Mouse (Mus musculus) spleen, adult 2 months (tissue): ENCODE measurements around the gene Igsf11. TPM values are rescaled to one million over a fixed set of nuclear protein-coding genes. Genes with fewer than 3 reads are reported as not detected.

Experiments used
- DNase-seq, 2 experiments: peaks; one replicate each; pipeline versions ENCODE4 v3.0.0 to v3.0.0-alpha.2; 2012 to 2021; ENCODE audit warnings: low spot score in 2 of 2, low read depth in 1 of 2
- H3K27ac ChIP-seq: fragments of 200-500 bp; 2 replicates; pipeline ENCODE4 v1.5.1; 2012; ENCODE audit warnings: low read length, inconsistent platforms; ENCODE audit not compliant: insufficient read depth
- H3K27me3 ChIP-seq: fragments of 200-500 bp; 2 replicates; pipeline ENCODE4 v1.6.1; 2012; ENCODE audit warnings: mild to moderate bottlenecking, moderate library complexity, low read length, inconsistent platforms; ENCODE audit not compliant: control insufficient read depth, insufficient read depth
- H3K36me3 ChIP-seq: fragments of 200-500 bp; 2 replicates; pipeline ENCODE4 v1.6.1; 2012; ENCODE audit warnings: mild to moderate bottlenecking, low read length, inconsistent platforms; ENCODE audit not compliant: control insufficient read depth, insufficient read depth
- H3K4me1 ChIP-seq: fragments of 200-500 bp; 2 replicates; pipeline ENCODE4 v1.6.1; 2011; ENCODE audit warnings: inconsistent platforms; ENCODE audit not compliant: control insufficient read depth, insufficient read depth, insufficient read length
- H3K4me3 ChIP-seq: fragments of 200-500 bp; 2 replicates; pipeline ENCODE4 v1.5.1; 2011; ENCODE audit warnings: mild to moderate bottlenecking, inconsistent platforms; ENCODE audit not compliant: insufficient read depth, insufficient read length; ENCODE audit errors: extremely low read depth
- CTCF ChIP-seq: fragments of 200-500 bp; IDR thresholded peaks from 2 replicates; pipeline ENCODE4 v1.5.1; 2011; ENCODE audit warnings: mild to moderate bottlenecking, inconsistent platforms; ENCODE audit not compliant: insufficient read depth, insufficient read length, insufficient replicate concordance; ENCODE audit errors: extremely low read depth
- POLR2A ChIP-seq: fragments of 200-500 bp; IDR thresholded peaks from 2 replicates; pipeline ENCODE4 v1.6.1; 2011; ENCODE audit warnings: low read depth, low read length, inconsistent platforms
- WGBS: fragments of 180-500 bp; shearing (Covaris S2); methylation state at CpG from one replicate; pipeline ENCODE4 v1.1.7; 2018; 5-methylcytosine and 5-hydroxymethylcytosine counted together
- polyA plus RNA-seq: library from polyadenylated mRNA; depleted of rRNA; stranded (reverse); fragments of >200 nt; gene quantifications from 2 replicates; pipeline ENCODE4 v1.2.3, GENCODE M21; 2012

Gene Igsf11
- polyA plus RNA-seq, 1 experiment = 0.21 TPM

DNA sequence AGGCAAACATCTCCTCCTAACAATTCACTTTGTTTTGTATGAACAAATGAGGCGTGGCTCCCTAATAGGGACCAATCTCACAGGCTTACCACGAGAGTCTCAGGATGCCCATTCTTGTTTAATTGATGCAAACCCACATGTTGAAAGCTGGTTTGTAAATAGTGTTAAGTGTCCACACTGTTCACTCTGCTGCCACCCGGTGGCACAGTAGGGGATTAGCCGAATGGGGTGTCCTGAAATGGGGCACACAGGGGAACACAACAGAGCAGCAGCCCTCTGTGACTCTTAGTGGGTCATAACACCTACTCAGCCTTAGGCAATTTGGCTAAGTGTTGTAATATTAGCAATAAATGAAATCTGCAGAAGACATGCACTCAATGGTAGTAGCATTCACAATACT is 156.4 kb downstream of the Igsf11 start:
- H3K27me3 ChIP-seq = no peaks in the 10 kb centered on the region
- no peak overlapping the region for H3K4me3 ChIP-seq
- no peak for DNase-seq
- WGBS = 13% methylated on average over 4 of the region's 4 CpGs
- H3K27ac ChIP-seq = no peak overlapping the region
- TF ChIP-seq CTCF = no peak
- TF ChIP-seq POLR2A = no peak
- H3K36me3 ChIP-seq = no peaks in the 10 kb centered on the region
- H3K4me1 ChIP-seq = no peaks in the 10 kb centered on the region

DNA sequence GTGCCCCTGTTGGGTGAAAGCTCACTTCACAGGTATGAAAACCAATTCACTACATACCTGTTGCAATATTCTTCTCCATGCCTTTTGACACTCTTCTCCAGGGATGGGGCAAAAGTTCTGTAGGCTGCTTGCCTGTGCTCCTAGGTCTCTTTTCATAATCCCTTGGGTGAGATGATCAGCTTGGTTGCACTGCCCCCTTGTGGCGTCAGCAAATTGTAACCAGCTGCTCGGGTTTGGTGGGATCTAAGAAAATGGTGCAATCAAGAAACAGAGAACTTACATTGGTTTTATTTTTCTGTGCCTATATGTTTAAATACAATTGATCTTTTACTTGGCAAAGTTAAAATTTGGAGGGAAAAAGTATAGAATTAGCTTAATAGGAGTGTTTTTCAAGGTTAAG is 160.5 kb downstream of the Igsf11 start:
- under 1% methylated on average over 2 of the region's 2 CpGs for WGBS
- H3K27ac ChIP-seq = no peak overlapping the region
- no peak overlapping the region for H3K4me3 ChIP-seq
- H3K27me3 ChIP-seq = no peaks in the 10 kb centered on the region
- H3K36me3 ChIP-seq = no peaks in the 10 kb centered on the region
- no peak for TF ChIP-seq POLR2A
- no peak for TF ChIP-seq CTCF
- DNase-seq = no peak
- no peaks in the 10 kb centered on the region for H3K4me1 ChIP-seq

DNA sequence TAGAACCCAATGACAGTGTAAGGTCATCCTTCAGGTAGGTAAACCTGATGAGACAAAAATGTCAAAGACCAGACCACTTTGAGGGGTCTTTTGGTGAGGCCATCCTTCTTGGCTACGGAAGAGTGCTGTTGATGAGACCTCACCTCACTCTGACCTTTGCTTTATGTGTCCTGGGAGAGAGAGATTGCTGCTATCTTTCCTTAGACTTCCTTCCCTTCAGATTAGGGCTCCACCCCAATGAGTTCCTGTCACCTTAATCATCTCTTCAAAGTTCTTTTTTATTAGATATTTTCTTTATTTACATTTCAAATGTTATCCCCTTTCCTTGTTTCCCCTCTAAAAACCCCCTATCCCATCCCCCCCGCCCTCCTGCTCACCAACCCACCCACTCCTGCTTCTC is 161.3 kb downstream of the Igsf11 start:
- 69% methylated on average over 2 of the region's 2 CpGs for WGBS

DNA sequence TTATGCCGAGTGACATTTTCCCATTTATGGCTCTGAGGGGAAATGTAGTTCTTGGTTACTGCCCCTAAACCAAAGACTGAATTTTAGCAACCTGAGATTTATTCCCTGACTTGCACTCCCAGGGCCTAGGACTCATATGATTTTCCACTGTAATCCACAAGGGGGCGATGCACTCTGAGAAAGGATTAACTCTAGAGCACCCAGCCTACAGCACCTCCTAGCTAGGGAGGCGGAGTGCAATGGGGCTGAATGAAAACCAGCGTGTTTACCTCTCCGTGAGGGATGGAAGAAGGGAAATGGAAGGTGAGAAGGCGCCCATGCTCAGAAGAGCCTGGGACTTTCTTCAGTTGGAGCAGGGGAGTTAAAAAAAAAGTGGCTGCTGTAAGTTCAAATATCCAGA is 163.6 kb downstream of the Igsf11 start:
- 26% methylated on average over 6 of the region's 6 CpGs for WGBS
- TF ChIP-seq POLR2A (no peak), CTCF (no peak)
- no peak overlapping the region for H3K4me3 ChIP-seq
- H3K27me3 ChIP-seq = no peaks in the 10 kb centered on the region
- H3K4me1 ChIP-seq = no peaks in the 10 kb centered on the region
- no peak overlapping the region for H3K27ac ChIP-seq
- DNase-seq = no peak
- H3K36me3 ChIP-seq = no peaks in the 10 kb centered on the region

More for the DNA sequence above, 161.3 kb downstream of the Igsf11 start:
- H3K4me1 ChIP-seq = no peaks in the 10 kb centered on the region
- no peak overlapping the region for H3K27ac ChIP-seq
- no peak overlapping the region for H3K4me3 ChIP-seq
- no peaks in the 10 kb centered on the region for H3K36me3 ChIP-seq
- DNase-seq = no peak
- no peaks in the 10 kb centered on the region for H3K27me3 ChIP-seq
- TF ChIP-seq CTCF = no peak
- no peak for TF ChIP-seq POLR2A

DNA sequence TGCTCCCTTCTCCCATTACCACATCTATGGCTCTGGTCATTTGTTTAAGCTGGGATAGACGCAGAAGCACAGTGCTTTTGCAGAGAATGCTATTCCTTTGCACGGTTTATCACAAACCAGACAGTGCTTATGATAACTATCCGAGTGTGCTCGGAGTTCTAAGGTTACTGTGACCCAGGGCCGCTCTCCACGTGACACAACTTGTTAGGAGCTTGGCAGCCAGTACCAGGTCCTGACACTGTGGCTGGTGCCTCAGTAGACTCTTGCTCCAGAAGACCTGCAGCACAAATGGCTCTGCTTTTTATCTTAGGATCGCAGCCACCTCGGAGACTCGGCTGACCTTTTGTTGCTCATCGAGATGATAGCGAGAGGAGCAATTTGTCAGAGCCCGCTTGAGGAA is 164.5 kb downstream of the Igsf11 start:
- Histone ChIP-seq H3K4me3 (no peak overlapping the region), H3K36me3 (no peaks in the 10 kb centered on the region), H3K27me3 (no peaks in the 10 kb centered on the region), H3K4me1 (no peaks in the 10 kb centered on the region), H3K27ac (no peak overlapping the region)
- TF ChIP-seq CTCF (no peak), POLR2A (no peak)
- DNase-seq = no peak
- WGBS = 66% methylated on average over 12 of the region's 12 CpGs

DNA sequence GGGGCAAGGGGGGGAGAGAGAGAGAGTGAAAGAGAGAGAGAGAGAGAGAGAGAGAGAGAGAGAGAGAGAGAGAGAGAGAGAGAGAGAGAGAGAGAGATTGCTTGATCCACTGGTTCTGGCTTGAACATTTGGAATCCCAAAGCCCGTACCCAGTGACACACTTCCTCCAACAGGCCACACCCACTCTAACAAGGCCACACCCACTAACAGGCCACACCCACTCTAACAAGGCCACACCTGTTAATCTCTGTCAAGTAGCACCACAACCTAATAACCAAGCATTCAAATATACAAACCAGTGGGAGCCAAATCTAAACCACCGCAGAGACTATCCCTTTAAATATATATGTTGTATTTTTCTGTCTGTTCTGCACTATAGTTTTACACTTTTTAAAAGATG is 166.4 kb downstream of the Igsf11 start:
- H3K27me3 ChIP-seq = no peaks in the 10 kb centered on the region
- H3K4me3 ChIP-seq = no peak overlapping the region
- H3K4me1 ChIP-seq = no peaks in the 10 kb centered on the region
- DNase-seq = no peak
- WGBS = 86% methylated on average over 2 of the region's 2 CpGs
- no peak for TF ChIP-seq CTCF
- TF ChIP-seq POLR2A = no peak
- no peaks in the 10 kb centered on the region for H3K36me3 ChIP-seq
- H3K27ac ChIP-seq = no peak overlapping the region

DNA sequence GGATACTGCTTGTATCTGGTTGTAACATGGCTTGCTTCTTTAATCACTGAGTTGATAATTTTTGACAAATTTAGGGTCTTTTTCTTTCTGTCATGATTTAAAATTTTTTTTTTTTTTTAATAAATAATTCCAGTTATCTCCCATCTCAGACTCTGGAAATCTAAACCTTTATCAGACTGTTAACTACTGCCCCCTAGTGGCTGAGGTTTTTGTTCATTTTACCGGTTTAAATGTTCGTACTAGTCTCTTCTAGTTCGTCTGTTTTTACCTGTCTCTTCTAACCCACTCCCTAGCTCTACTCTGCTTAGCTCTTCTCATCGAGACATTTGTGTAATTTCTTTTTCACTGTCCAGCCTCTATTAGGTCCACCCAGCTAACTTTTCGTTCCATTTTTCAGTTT is 170.1 kb downstream of the Igsf11 start:
- TF ChIP-seq POLR2A (no peak), CTCF (no peak)
- H3K27ac ChIP-seq = no peak overlapping the region
- H3K4me1 ChIP-seq = no peaks in the 10 kb centered on the region
- no peak for DNase-seq
- no peaks in the 10 kb centered on the region for H3K27me3 ChIP-seq
- no peak overlapping the region for H3K4me3 ChIP-seq
- WGBS = 25% methylated on average over 5 of the region's 5 CpGs
- H3K36me3 ChIP-seq = no peaks in the 10 kb centered on the region
